Mouse (Mus musculus): ENCODE measurements around the gene Adamtsl3.

DNA sequence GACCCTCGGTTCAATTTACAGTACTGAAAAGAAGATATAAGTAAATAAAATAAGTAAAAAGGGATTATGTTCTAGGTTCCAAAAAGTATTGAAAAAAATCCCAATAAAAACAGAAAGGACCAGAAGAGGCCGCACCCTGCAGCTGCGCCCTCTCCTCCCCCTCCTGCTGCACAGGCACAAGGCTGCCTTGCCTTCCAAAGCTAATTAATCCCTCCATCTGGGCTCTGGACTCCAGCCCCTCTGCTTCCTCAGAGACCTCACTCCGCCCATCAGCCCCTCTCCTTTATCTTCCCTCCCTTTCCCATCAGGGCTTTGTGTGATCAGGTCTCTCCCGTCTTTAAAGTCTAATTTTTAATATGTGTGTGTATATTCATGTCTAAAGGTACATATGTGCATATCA lies 149.3 kb downstream of the Adamtsl3 start:
- TF ChIP-seq CTCF (IDR thresholded peaks at IDR 0.05; ENCODE audit: low read depth, low read length) (no peak), EP300 (IDR thresholded peaks at IDR 0.05; ENCODE audit: insufficient read depth, low read depth, low read length) (no peak), POLR2A (IDR thresholded peaks at IDR 0.05; ENCODE audit: insufficient read depth, low read length) (no peak)

Measured in ES-Bruce4 (cell line).